In the genomic region with DNA sequence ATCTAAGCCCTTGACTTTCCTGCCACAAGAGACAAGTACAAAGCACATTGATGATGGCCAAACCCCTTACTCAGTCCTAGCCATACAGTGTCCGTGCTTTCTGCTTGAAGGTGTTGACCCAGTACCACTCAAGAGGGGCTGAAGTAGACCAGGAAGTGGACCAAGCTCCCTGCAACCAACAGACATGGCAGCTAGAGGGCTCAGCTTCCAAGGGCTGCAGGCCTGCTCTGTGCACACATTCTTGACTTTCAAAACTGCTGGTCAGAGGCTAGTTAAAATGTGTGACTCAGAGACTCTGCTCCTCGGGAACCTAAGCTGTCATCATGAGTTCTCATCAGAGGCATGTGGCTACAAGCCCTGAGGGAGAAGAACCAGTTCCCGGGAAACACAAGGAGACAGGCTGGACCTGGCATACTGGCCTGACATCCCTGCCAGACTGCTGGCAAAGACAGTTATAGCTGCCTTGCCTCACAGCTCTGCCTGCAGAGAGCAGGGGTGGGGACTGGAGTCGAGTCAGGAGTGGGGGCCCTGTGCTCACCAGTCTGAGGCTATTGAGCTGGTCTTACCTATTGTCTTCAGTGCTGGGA, we compare ENCODE assay signal across 11 mouse cellular contexts. TPM values are rescaled to one million over a fixed set of nuclear protein-coding genes. Genes with fewer than 3 reads are reported as not detected.
DNase-seq lines count a peak whose midpoint lies in the region; ATAC-seq and TF ChIP-seq lines count a peak whose summit lies in the region.
"Had no signal": no experiment of that assay in that cellular context is flagged by ENCODE, and none has a peak within 500 bp of the region (broad histone marks: within the 10 kb centered on the region; RNA-seq: fewer than 3 reads in every experiment).

No protein-coding gene starts in this region.

- TF ChIP-seq EP300 in stomach, postnatal 0 days (optimal IDR thresholded peaks at IDR 0.05), result no peak

- H3K27me3 ChIP-seq in limb, embryonic 14.5 days (ENCODE audit: control insufficient read depth, insufficient read depth, low read length), result no peaks in the 10 kb centered on the region
- H3K27me3 ChIP-seq in limb, embryonic 10.5 days (ENCODE audit: low read depth, poor library complexity, severe bottlenecking), result no peaks in the 10 kb centered on the region
- no peaks in the 10 kb centered on the region for H3K27me3 ChIP-seq in stomach, postnatal 0 days (ENCODE audit: control insufficient read depth, insufficient read depth, low read length)
- no peaks in the 10 kb centered on the region for H3K27me3 ChIP-seq in forebrain, embryonic 10.5 days (ENCODE audit: poor library complexity, severe bottlenecking)
- H3K27me3 ChIP-seq: lung, embryonic 15.5 days had no signal

- TF ChIP-seq CTCF in stomach, postnatal 0 days (IDR thresholded peaks at IDR 0.05; ENCODE audit: low read depth), result peak; percentile 43

- peak; percentile 57; the same call in 1 of the 2 replicates for ATAC-seq in frontal cortex, adult (ENCODE audit: low TSS enrichment)
- no peak for ATAC-seq in limb, embryonic 14.5 days (ENCODE audit: low FRiP score, low read depth)
- ATAC-seq in stomach, postnatal 0 days (ENCODE audit: low FRiP score, low TSS enrichment), result peak; percentile 18; the same call in 1 of the 2 replicates

- no peaks in the 10 kb centered on the region for H3K36me3 ChIP-seq in limb, embryonic 14.5 days (ENCODE audit: control insufficient read depth, insufficient read depth, low read length)
- H3K36me3 ChIP-seq in limb, embryonic 10.5 days, result no peaks in the 10 kb centered on the region
- H3K36me3 ChIP-seq in stomach, postnatal 0 days (ENCODE audit: control insufficient read depth, insufficient read depth, low read length), result no peaks in the 10 kb centered on the region
- H3K36me3 ChIP-seq in forebrain, embryonic 10.5 days (replicated peaks), result no peaks in the 10 kb centered on the region
- H3K36me3 ChIP-seq: heart, embryonic 15.5 days; lung, embryonic 15.5 days had no signal

- TF ChIP-seq POLR2A in limb, embryonic 14.5 days (IDR thresholded peaks at IDR 0.05; ENCODE audit: borderline replicate concordance, extremely low read depth, insufficient read depth, insufficient read length), result no peak

- no peak overlapping the region for H3K4me3 ChIP-seq in limb, embryonic 14.5 days (replicated peaks; ENCODE audit: low read length)
- no peak overlapping the region for H3K4me3 ChIP-seq in limb, embryonic 10.5 days
- no peak overlapping the region for H3K4me3 ChIP-seq in stomach, postnatal 0 days (ENCODE audit: low read depth, low read length)
- no peak overlapping the region for H3K4me3 ChIP-seq in forebrain, embryonic 10.5 days
- H3K4me3 ChIP-seq: heart, embryonic 15.5 days; lung, embryonic 15.5 days had no signal

- H3K9me3 ChIP-seq in limb, embryonic 14.5 days (ENCODE audit: control insufficient read depth, low read length), result no peaks in the 10 kb centered on the region
- no peaks in the 10 kb centered on the region for H3K9me3 ChIP-seq in limb, embryonic 10.5 days (replicated peaks)
- no peaks in the 10 kb centered on the region for H3K9me3 ChIP-seq in stomach, postnatal 0 days (ENCODE audit: control insufficient read depth, low read length)
- H3K9me3 ChIP-seq in forebrain, embryonic 10.5 days, result no peaks in the 10 kb centered on the region
- H3K9me3 ChIP-seq: heart, embryonic 15.5 days; lung, embryonic 15.5 days had no signal

- WGBS in limb, embryonic 14.5 days, result 61% methylated on average over 4 of the region's 4 CpGs
- 62% methylated on average over 4 of the region's 4 CpGs for WGBS in limb, embryonic 10.5 days
- 54% methylated on average over 4 of the region's 4 CpGs for WGBS in stomach, postnatal 0 days
- 72% methylated on average over 4 of the region's 4 CpGs for WGBS in forebrain, embryonic 10.5 days

- H3K27ac ChIP-seq in limb, embryonic 14.5 days (replicated peaks; ENCODE audit: low read depth, low read length), result no peak overlapping the region
- no peak overlapping the region for H3K27ac ChIP-seq in limb, embryonic 10.5 days
- H3K27ac ChIP-seq in stomach, postnatal 0 days (replicated peaks), result no peak overlapping the region
- no peak overlapping the region for H3K27ac ChIP-seq in forebrain, embryonic 10.5 days
- H3K27ac ChIP-seq: heart, embryonic 15.5 days; lung, embryonic 15.5 days had no signal

- H3K4me2 ChIP-seq in limb, embryonic 14.5 days (replicated peaks; ENCODE audit: low read depth, low read length, severe bottlenecking), result no peak overlapping the region
- H3K4me2 ChIP-seq in stomach, postnatal 0 days (replicated peaks; ENCODE audit: low read depth), result no peak overlapping the region
- H3K4me2 ChIP-seq: heart, embryonic 15.5 days; lung, embryonic 15.5 days had no signal

- no peak for DNase-seq in frontal cortex, postnatal 14 days (ENCODE audit: low spot score in 2 of 2)
- DNase-seq in limb, embryonic 14.5 days (ENCODE audit: low spot score), result peak; percentile 6
- DNase-seq in limb, embryonic 10.5 days (ENCODE audit: low spot score), result no peak
- DNase-seq in cerebellum, postnatal 14 days, result peak; percentile 86 to 91
- no peak for DNase-seq in stomach, postnatal 0 days (ENCODE audit: low spot score)
- DNase-seq in kidney, adult 9 months, result no peak
- no peak for DNase-seq in forebrain, embryonic 10.5 days (ENCODE audit: extremely low spot score, low spot score)

- no peak overlapping the region for H3K9ac ChIP-seq in limb, embryonic 14.5 days (ENCODE audit: low read depth, low read length, severe bottlenecking)
- H3K9ac ChIP-seq in stomach, postnatal 0 days (ENCODE audit: low read length), result no peak overlapping the region
- H3K9ac ChIP-seq: heart, embryonic 15.5 days; lung, embryonic 15.5 days had no signal

- H3K4me1 ChIP-seq in limb, embryonic 14.5 days (ENCODE audit: control insufficient read depth, insufficient read depth, low read length), result no peaks in the 10 kb centered on the region
- H3K4me1 ChIP-seq in limb, embryonic 10.5 days, result no peaks in the 10 kb centered on the region
- H3K4me1 ChIP-seq in stomach, postnatal 0 days (replicated peaks; ENCODE audit: control insufficient read depth, insufficient read depth), result no peaks in the 10 kb centered on the region
- peaks cover 4% of the 10 kb centered on the region; the same call in 1 of the 2 replicates for H3K4me1 ChIP-seq in forebrain, embryonic 10.5 days
- H3K4me1 ChIP-seq: heart, embryonic 15.5 days; lung, embryonic 15.5 days had no signal

RNA-seq across cellular contexts. Expression of gene Bhlhe23, which starts 37.4 kb away (rescaled TPM):
- not detected in 2 replicates for polyA plus RNA-seq in limb, embryonic 14.5 days (2012; rRNA removed)
- not detected in 2 replicates for polyA plus RNA-seq in limb, embryonic 14.5 days (2014; fragmentation: Nextera tagmentation; extraction: Ambion mirVana)
- not detected in 2 replicates for polyA plus RNA-seq in limb, embryonic 10.5 days (2016; fragmentation: Nextera tagmentation; extraction: Ambion mirVana)
- not detected in 2 replicates for polyA plus RNA-seq in stomach, postnatal 0 days (2015; fragmentation: Nextera tagmentation; extraction: Ambion mirVana)
- polyA plus RNA-seq in forebrain, embryonic 10.5 days (2016; fragmentation: Nextera tagmentation; extraction: Ambion mirVana), result 0.43 and 0.47 TPM in 2 replicates
- polyA plus RNA-seq: heart, embryonic 15.5 days; large intestine, adult 2 months; lung, embryonic 15.5 days had no signal

Comparison
In these comparisons a context has a peak if more than half of its experiments do, and no peak if none do; other contexts are left out.
1. DNase-seq: peak in limb, embryonic 14.5 days (single experiment) and cerebellum, postnatal 14 days (2 of 2); none in frontal cortex, postnatal 14 days (0 of 2), limb, embryonic 10.5 days (single experiment), stomach, postnatal 0 days (single experiment), kidney, adult 9 months (single experiment) and forebrain, embryonic 10.5 days (single experiment).